Mouse (Mus musculus) lung, embryonic 15.5 days (tissue): ENCODE results near the gene Hsp90ab1. TPM values are rescaled to one million over a fixed set of nuclear protein-coding genes. Genes with fewer than 3 reads are reported as not detected.

Experiments used
- ATAC-seq: fragments of 200-750 bp; cut with Nextera tagmentation; 2 replicates; pipeline ENCODE4 v1.8.0; 2017; ENCODE audit warnings: moderate number of reproducible peaks, borderline replicate concordance; ENCODE audit not compliant: low FRiP score, low TSS enrichment; ENCODE audit errors: extremely low read depth
- H3K27ac ChIP-seq: fragments of 300-500 bp; sonication (generic); 2 replicates; pipeline ENCODE4 v1.5.1; 2015; ENCODE audit warnings: moderate library complexity, mild to moderate bottlenecking, inconsistent platforms
- H3K27me3 ChIP-seq: fragments of 300-500 bp; sonication (generic); 2 replicates; pipeline ENCODE4 v1.6.1; 2015; ENCODE audit warnings: inconsistent platforms
- H3K36me3 ChIP-seq: fragments of 300-500 bp; sonication (generic); 2 replicates; pipeline ENCODE4 v1.6.1; 2015; ENCODE audit warnings: inconsistent platforms
- H3K4me1 ChIP-seq: fragments of 300-500 bp; sonication (generic); 2 replicates; pipeline ENCODE4 v1.6.1; 2015; ENCODE audit warnings: inconsistent platforms
- H3K4me2 ChIP-seq: fragments of 300-500 bp; sonication (generic); 2 replicates; pipeline ENCODE4 v1.6.1; 2015; ENCODE audit warnings: inconsistent platforms, mild to moderate bottlenecking, moderate library complexity
- H3K4me3 ChIP-seq: fragments of 300-500 bp; sonication (generic); 2 replicates; pipeline ENCODE4 v1.5.1; 2015; ENCODE audit warnings: mild to moderate bottlenecking, inconsistent platforms
- H3K9ac ChIP-seq: fragments of 300-500 bp; sonication (generic); 2 replicates; pipeline ENCODE4 v1.6.1; 2015; ENCODE audit warnings: inconsistent platforms
- H3K9me3 ChIP-seq: fragments of 300-500 bp; sonication (generic); 2 replicates; pipeline ENCODE4 v1.6.1; 2016; ENCODE audit warnings: inconsistent platforms
- WGBS: fragments of 180-500 bp; shearing (Covaris S2); methylation state at CpG from one replicate; pipeline ENCODE4 v1.1.7; 2015; 5-methylcytosine and 5-hydroxymethylcytosine counted together
- polyA plus RNA-seq: library from polyadenylated mRNA; unstranded; fragments of >200 nt; fragmentation: Nextera tagmentation; extraction: Ambion mirVana; gene quantifications from 2 replicates; pipeline ENCODE4 v1.2.1, GENCODE M21; 2015

The Hsp90ab1 gene
- polyA plus RNA-seq, 1 experiment from 2014 or later, result 1,572 TPM

- Histone ChIP-seq H3K9ac (no peak overlapping the region), H3K36me3 (0 out of 2 replicates have a peak, but pooled peaks cover 6% of the 10 kb centered on the region), H3K4me1 (peaks cover 12% of the 10 kb centered on the region; the same call in 1 of the 2 replicates), H3K4me3 (no peak overlapping the region), H3K27me3 (peaks cover 6% of the 10 kb centered on the region; the same call in 1 of the 2 replicates), H3K9me3 (no peaks in the 10 kb centered on the region), H3K27ac (no peak overlapping the region), H3K4me2 (no peak overlapping the region)
- 85% methylated on average over 12 of the region's 12 CpGs for WGBS
- no peak for ATAC-seq
These were observed 54.1 kb downstream of the Hsp90ab1 start for GRCm38 (mm10) chr17:45518766-45519475.

Other genes with a start within 250 kb of the Hsp90ab1 start
- 59.2 and 61.1 TPM in 2 replicates for gene Cdc5l, start 139.5 kb downstream of the Hsp90ab1 start, polyA plus RNA-seq
- gene Spats1, start 97.9 kb downstream of the Hsp90ab1 start, polyA plus RNA-seq, result 0.48 and 0.52 TPM in 2 replicates
- gene Aars2, start 66.4 kb downstream of the Hsp90ab1 start, polyA plus RNA-seq, result 20.6 and 21.0 TPM in 2 replicates
- gene Tcte1, start 49.8 kb downstream of the Hsp90ab1 start, polyA plus RNA-seq, result 0.82 and 0.94 TPM in 2 replicates
- gene Tmem151b, start 23.6 kb downstream of the Hsp90ab1 start, polyA plus RNA-seq, result 1.7 and 2.0 TPM in 2 replicates
- 3.0 and 5.0 TPM in 2 replicates for gene Nfkbie, start 17.6 kb downstream of the Hsp90ab1 start, polyA plus RNA-seq
- 137 and 141 TPM in 2 replicates for gene Slc35b2, start 9.4 kb downstream of the Hsp90ab1 start, polyA plus RNA-seq
- gene Slc29a1, start 26.3 kb upstream of the Hsp90ab1 start, polyA plus RNA-seq, result 92.1 and 103 TPM in 2 replicates
- gene Mymx, start 28.8 kb upstream of the Hsp90ab1 start, polyA plus RNA-seq, result 0.36 and 0.41 TPM in 2 replicates
- 0.31 and 0.41 TPM in 2 replicates for gene Capn11, start 86.1 kb upstream of the Hsp90ab1 start, polyA plus RNA-seq
- gene Mrpl14, start 113.1 kb upstream of the Hsp90ab1 start, polyA plus RNA-seq, result 169 and 180 TPM in 2 replicates
- gene Tmem63b, start 113.6 kb upstream of the Hsp90ab1 start, polyA plus RNA-seq, result 41.3 and 48.0 TPM in 2 replicates
- gene 1600014C23Rik, start 160.6 kb upstream of the Hsp90ab1 start, polyA plus RNA-seq, result not detected in 2 replicates